Mouse (Mus musculus): ENCODE results near the gene H2-M10.6.

The H2-M10.6 gene

DNA sequence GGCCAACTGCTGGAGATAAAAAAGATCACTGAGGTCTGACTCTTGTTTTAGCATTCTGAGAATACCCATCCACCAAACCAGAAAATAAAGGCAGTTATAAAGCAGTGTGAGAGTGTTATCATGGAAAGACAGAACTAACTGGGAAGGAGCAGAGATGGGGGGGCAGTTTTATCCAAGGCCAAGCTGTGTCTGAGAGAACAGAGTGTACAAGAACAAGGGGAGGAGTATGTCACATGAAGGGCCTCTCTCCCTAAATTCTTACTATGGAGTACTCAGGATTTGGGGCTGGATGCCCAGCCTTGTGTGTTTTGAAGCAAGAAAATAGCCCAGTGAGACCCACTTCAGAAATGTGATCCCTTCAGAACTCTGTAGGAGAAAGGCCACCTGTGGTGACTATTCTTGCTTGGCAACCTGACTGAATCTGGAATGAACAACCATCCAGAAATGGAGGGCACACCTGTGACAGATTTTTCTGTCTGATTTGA is 29.0 kb downstream of the H2-M10.6 start:
- TF ChIP-seq GATA4 (IDR thresholded peaks at IDR 0.05; ENCODE audit: insufficient replicate concordance, low read length), result no peak

DNA sequence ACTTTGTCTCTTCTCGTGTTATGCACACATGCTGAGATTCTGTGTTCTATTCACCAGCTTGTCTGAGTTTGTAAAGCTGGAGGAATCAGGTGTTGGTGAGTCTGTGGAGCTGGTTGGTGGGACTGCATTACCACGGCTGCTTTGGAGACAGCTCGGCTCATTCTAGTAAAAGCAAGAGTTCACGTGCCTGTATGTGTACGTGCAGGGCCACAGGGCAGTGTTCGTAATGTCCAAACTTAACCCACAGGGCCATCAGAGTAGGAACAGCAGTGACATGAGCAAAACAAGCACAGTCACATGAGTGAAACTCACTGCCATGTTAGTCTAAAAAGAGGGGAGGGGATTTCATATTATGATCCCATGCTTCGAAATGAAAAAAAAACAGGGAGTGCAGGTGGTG is 31.7 kb downstream of the H2-M10.6 start:
- no peak for TF ChIP-seq GATA4 (IDR thresholded peaks at IDR 0.05; ENCODE audit: insufficient replicate concordance, low read length)

DNA sequence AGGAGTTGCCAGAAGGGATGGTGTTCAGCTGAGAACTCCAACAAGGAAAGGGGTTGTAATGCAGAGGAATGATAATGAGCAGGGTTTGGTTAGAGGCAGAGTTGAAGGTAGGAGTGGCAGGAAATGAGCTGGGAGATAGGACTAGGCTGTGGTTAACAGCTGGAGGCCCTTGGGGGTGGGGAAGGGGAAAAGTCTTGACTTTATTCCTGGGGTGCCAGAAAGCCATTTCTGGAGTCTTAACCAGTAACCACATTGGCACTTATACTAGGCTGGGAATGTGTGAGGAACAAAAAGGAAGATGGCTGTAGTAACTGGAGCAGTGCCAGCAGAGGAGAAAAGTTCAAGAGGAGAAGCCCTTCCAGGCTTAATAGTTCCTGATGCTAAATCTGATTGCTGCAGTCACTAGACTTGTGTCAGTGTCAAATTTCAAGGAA is 32.3 kb downstream of the H2-M10.6 start:
- TF ChIP-seq GATA4 (IDR thresholded peaks at IDR 0.05; ENCODE audit: insufficient replicate concordance, low read length), result no peak

DNA sequence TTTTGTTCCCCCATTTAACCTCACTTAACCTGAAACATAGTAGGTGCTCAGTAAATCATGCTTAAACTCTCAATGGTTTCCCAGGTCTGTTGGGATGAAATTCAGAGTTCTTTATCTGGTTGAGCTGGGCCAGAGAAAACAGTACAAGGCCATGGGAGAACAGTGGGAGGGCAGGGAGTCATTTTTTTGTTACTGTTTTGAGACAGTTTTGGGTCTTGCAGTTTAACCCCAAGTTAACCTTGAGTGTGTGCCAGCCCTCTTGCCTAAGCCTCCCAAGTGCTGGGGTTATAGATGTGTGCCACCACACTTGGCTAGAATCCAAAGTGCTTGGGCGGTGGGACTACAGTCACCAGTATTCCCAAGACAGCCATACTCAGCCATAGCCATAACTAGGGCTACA is 32.8 kb downstream of the H2-M10.6 start:
- no peak for TF ChIP-seq GATA4 (IDR thresholded peaks at IDR 0.05; ENCODE audit: insufficient replicate concordance, low read length)

DNA sequence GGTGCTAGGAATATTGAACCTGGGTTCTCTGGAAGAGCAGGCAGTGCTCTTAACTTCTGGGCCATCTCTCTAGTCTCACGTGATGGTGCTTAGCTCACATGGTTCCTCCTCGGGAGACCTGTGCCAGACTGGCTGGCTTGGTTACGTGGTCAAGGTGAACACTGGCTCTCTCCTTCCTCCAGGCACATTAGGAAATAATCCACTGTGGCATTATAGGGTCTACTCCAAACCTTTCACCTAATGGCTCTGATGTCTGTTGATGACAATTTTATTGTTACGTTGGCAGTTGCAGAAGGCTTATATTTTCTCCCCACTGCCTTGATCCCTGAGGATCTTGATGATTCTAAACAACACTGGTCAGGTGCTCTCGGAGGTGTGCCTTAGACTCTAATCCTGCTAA is 36.9 kb downstream of the H2-M10.6 start:
- no peak for TF ChIP-seq GATA4 (IDR thresholded peaks at IDR 0.05; ENCODE audit: insufficient replicate concordance, low read length)

GRCm38 (mm10) chr17:36849992-36850391 is 38.0 kb downstream of the H2-M10.6 start:
- TF ChIP-seq GATA4 (IDR thresholded peaks at IDR 0.05; ENCODE audit: insufficient replicate concordance, low read length), result no peak

- TF ChIP-seq GATA4 (IDR thresholded peaks at IDR 0.05; ENCODE audit: insufficient replicate concordance, low read length), result no peak
Observed at GRCm38 (mm10) chr17:36851200-36851599, 39.2 kb downstream of the H2-M10.6 start.

DNA sequence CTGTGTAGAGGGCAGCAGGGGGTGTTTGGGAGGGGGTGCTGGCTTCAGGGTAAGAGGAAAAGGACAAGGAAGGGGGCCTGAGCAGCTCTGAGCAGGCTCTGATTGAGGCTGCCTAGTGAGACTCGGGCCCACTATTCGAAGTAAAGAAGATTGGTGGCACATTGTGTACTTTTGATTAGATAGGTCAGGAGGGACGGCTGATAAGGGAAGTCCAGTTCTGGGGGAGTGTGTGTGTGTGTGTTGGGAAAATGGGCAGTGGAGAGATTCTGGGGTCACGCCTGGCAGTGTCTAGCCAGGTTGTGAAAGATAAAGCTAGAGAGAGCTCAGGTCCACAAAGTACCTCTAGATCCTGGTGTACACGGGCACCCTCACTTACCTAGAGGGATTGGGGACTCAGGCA is 39.7 kb downstream of the H2-M10.6 start:
- TF ChIP-seq GATA4 (IDR thresholded peaks at IDR 0.05; ENCODE audit: insufficient replicate concordance, low read length), result no peak

GRCm38 (mm10) chr17:36855484-36855883 is 43.5 kb downstream of the H2-M10.6 start:
- TF ChIP-seq GATA4 (IDR thresholded peaks at IDR 0.05; ENCODE audit: insufficient replicate concordance, low read length), result no peak

- no peak for TF ChIP-seq GATA4 (IDR thresholded peaks at IDR 0.05; ENCODE audit: insufficient replicate concordance, low read length)
Observed at GRCm38 (mm10) chr17:36856236-36856635, 44.3 kb downstream of the H2-M10.6 start.

GRCm38 (mm10) chr17:36858181-36858580 is 46.2 kb downstream of the H2-M10.6 start:
- TF ChIP-seq GATA4 (IDR thresholded peaks at IDR 0.05; ENCODE audit: insufficient replicate concordance, low read length), result no peak

DNA sequence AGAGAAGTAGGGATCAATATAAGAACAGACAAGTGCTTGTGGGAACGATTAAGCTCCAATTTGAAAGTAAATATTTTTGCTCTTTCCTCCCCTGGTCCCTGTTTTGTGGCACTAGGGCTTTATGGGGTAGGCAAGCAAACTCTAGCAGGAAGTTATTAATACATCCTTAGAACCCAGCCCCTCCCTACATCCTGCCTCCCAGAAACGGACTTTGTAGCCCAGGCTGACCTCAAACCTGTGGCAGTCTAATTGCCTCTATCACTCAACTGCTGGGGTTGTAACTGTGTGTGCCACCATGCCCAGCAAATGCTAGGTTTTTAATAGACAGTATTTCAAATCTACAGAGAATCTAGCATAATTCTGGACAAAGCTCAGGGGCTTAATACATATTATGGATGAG is 49.7 kb downstream of the H2-M10.6 start:
- TF ChIP-seq GATA4 (IDR thresholded peaks at IDR 0.05; ENCODE audit: insufficient replicate concordance, low read length), result no peak
